In the genomic region with DNA sequence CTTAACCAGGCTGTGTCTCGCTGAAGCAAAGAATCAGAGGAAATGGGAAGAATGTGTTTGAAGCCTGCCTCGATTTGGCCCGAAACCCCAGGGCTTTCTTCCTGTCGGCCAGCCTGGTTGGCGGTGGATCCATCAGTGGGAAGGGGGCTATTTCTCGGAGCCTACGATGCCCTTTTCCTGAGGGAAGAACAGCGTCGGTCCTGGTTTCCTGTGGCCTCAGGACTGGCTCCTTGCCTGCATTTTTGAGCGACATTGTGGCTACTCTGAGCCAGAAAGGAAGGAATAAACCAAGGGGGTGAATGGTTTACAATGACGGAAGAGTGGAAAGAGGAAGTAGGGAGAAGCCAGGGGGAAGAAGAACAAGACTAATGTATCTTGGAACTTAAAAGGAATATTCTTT, we compare ENCODE assay signal across 8 mouse cellular contexts. TPM values are rescaled to one million over a fixed set of nuclear protein-coding genes. Genes with fewer than 3 reads are reported as not detected.
A peak's percentile ranks its signal among the peaks of the same experiment; 100 is the strongest.
DNase-seq lines count a peak whose midpoint lies in the region; ATAC-seq and TF ChIP-seq lines count a peak whose summit lies in the region.

No protein-coding gene starts in this region.

- no peaks in the 10 kb centered on the region for H3K27me3 ChIP-seq in limb, embryonic 13.5 days
- H3K27me3 ChIP-seq in midbrain, embryonic 15.5 days (replicated peaks) = no peaks in the 10 kb centered on the region

- TF ChIP-seq CTCF in brain, embryonic 14.5 days (IDR thresholded peaks at IDR 0.05; ENCODE audit: borderline replicate concordance, extremely low read depth, insufficient read depth, insufficient read length) = no peak

- TF ChIP-seq POLR2A in brain, embryonic 14.5 days (IDR thresholded peaks at IDR 0.05; ENCODE audit: borderline replicate concordance, extremely low read depth, insufficient read depth, insufficient read length, poor library complexity, severe bottlenecking) = no peak

- no peaks in the 10 kb centered on the region for H3K9me3 ChIP-seq in limb, embryonic 13.5 days
- no peaks in the 10 kb centered on the region for H3K9me3 ChIP-seq in midbrain, embryonic 15.5 days

- peak overlapping the region; percentile 47 for H3K4me2 ChIP-seq in limb, embryonic 13.5 days (replicated peaks)
- H3K4me2 ChIP-seq in midbrain, embryonic 15.5 days = peak overlapping the region; percentile 31

- intact Hi-C loops in heart, postnatal 14 days (cut with DNase I) = no loop called here

- H3K27ac ChIP-seq in limb, embryonic 13.5 days = no peak overlapping the region
- H3K27ac ChIP-seq in midbrain, embryonic 15.5 days = peak overlapping the region; percentile 61

- no peak overlapping the region for H3K9ac ChIP-seq in limb, embryonic 13.5 days
- H3K9ac ChIP-seq in midbrain, embryonic 15.5 days = no peak overlapping the region

- no peak for ATAC-seq in limb, embryonic 13.5 days (ENCODE audit: low FRiP score, low read depth)
- ATAC-seq in midbrain, embryonic 15.5 days (replicated peaks) = no peak

- H3K4me1 ChIP-seq in limb, embryonic 13.5 days = peaks cover 13% of the 10 kb centered on the region; the same call in 1 of the 2 replicates
- H3K4me1 ChIP-seq in midbrain, embryonic 15.5 days = peaks cover 4% of the 10 kb centered on the region

- H3K4me3 ChIP-seq in limb, embryonic 13.5 days = no peak overlapping the region
- no peak overlapping the region for H3K4me3 ChIP-seq in midbrain, embryonic 15.5 days

- no peaks in the 10 kb centered on the region for H3K36me3 ChIP-seq in limb, embryonic 13.5 days
- no peaks in the 10 kb centered on the region for H3K36me3 ChIP-seq in midbrain, embryonic 15.5 days (replicated peaks)

- 44% methylated on average over 11 of the region's 11 CpGs for WGBS in limb, embryonic 13.5 days
- 58% methylated on average over 11 of the region's 11 CpGs for WGBS in midbrain, embryonic 15.5 days

- peak; percentile 14 to 17 for DNase-seq in cerebellum, adult 18-20 months
- no peak for DNase-seq in cerebellum, adult 8-10 months
- peak; percentile 23 for DNase-seq in brain, embryonic 14.5 days (ENCODE audit: low read depth)
- peak; percentile 19 to 36 for DNase-seq in heart, postnatal 14 days
- no peak for DNase-seq in thymus, postnatal 36 days
- no peak for DNase-seq in thymus, adult 18-20 months

RNA-seq across cellular contexts. Expression of a gene that starts 8.3 kb away (rescaled TPM):
- polyA plus RNA-seq in brain, embryonic 14.5 days (2012; rRNA removed) = 2.2 and 3.5 TPM in 2 replicates
- total RNA-seq in heart, postnatal 14 days (2021) = 1 to 10 TPM; 5.8 to 6.3 TPM
- 12.4 and 12.7 TPM in 2 replicates for polyA plus RNA-seq in limb, embryonic 13.5 days (2015; fragmentation: Nextera tagmentation; extraction: Ambion mirVana)
- 3.7 and 4.2 TPM in 2 replicates for polyA plus RNA-seq in midbrain, embryonic 15.5 days (2015; fragmentation: Nextera tagmentation; extraction: Ambion mirVana)

RNA-seq across cellular contexts. Expression of a gene that starts 46.7 kb away (rescaled TPM):
- 3.4 and 3.9 TPM in 2 replicates for polyA plus RNA-seq in brain, embryonic 14.5 days (2012; rRNA removed)
- total RNA-seq in heart, postnatal 14 days (2021) = 1 to 10 TPM; 4.9 to 5.1 TPM
- 14.3 and 15.7 TPM in 2 replicates for polyA plus RNA-seq in limb, embryonic 13.5 days (2015; fragmentation: Nextera tagmentation; extraction: Ambion mirVana)
- 5.1 and 6.1 TPM in 2 replicates for polyA plus RNA-seq in midbrain, embryonic 15.5 days (2015; fragmentation: Nextera tagmentation; extraction: Ambion mirVana)

RNA-seq across cellular contexts. Expression of a gene that starts 56.2 kb away (rescaled TPM):
- polyA plus RNA-seq in brain, embryonic 14.5 days (2012; rRNA removed) = 3.0 and 3.8 TPM in 2 replicates
- 1 to 10 TPM; 1.2 to 1.3 TPM for total RNA-seq in heart, postnatal 14 days (2021)
- 58.8 and 60.4 TPM in 2 replicates for polyA plus RNA-seq in limb, embryonic 13.5 days (2015; fragmentation: Nextera tagmentation; extraction: Ambion mirVana)
- 3.2 and 3.7 TPM in 2 replicates for polyA plus RNA-seq in midbrain, embryonic 15.5 days (2015; fragmentation: Nextera tagmentation; extraction: Ambion mirVana)

Comparison
In these comparisons a context has a peak if more than half of its experiments do, and no peak if none do; other contexts are left out.
1. DNase-seq: peak in cerebellum, adult 18-20 months (2 of 2), brain, embryonic 14.5 days (single experiment) and heart, postnatal 14 days (2 of 2); none in cerebellum, adult 8-10 months (single experiment), thymus, postnatal 36 days (0 of 2) and thymus, adult 18-20 months (0 of 2).
2. RNA of a gene that starts 56.2 kb away (polyA plus RNA-seq): 58.8 to 60.4 TPM in limb, embryonic 13.5 days; 3.2 to 3.7 TPM in midbrain, embryonic 15.5 days and 3.0 to 3.8 TPM in brain, embryonic 14.5 days; every median in the first group is over 10 times any median in the second.